Mouse (Mus musculus) embryo, embryonic 11.5 days (tissue): ENCODE data around the gene Gm5089.
"Not testable (repeated sequence)": the region's sequence is repeated elsewhere in the genome, so short reads cannot be mapped to it uniquely, and the experiment has no call there.

Experiments used
- DNase-seq: peaks from one replicate; pipeline ENCODE4 v3.0.0-alpha.2; 2012; ENCODE audit warnings: low read depth, low spot score

Gm5089 gene

GRCm38 (mm10) chr14:122463734-122464341 is 12.9 kb upstream of the Gm5089 start:
- not testable (repeated sequence) for DNase-seq

DNA sequence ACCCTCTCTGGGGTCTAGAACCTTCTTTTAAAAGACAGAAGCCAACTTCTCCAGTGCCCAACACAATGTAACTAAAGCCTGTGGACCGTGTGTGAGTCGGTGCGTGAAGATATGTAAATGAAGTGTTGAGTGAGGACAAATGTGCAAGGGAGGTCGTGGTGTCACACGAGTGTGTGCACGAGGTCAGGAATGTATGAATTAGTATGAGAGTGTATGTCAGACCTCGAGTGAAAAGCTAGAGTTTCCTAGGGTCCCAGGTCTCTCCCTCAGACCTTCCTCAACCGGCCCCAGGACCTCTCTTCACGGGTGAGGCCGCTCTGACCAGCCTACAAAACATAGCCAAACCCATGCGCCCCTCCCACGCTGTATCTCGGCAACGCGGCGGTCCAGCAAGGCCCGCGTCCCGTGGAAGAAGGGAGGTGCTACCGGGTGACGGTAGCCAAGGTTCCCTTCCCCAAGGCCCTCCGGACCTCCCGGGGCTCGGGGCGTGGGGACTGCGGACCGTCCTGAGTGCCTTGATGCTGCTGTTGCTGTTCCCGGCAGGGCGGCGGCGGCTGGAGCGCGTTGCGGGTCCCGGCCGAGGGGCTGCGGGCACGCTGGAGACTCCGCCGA is 12.3 kb upstream of the Gm5089 start:
- no peak for DNase-seq

GRCm38 (mm10) chr14:122462689-122463079 is 11.8 kb upstream of the Gm5089 start:
- DNase-seq = no peak

GRCm38 (mm10) chr14:122461966-122462365 is 11.1 kb upstream of the Gm5089 start:
- no peak for DNase-seq

DNA sequence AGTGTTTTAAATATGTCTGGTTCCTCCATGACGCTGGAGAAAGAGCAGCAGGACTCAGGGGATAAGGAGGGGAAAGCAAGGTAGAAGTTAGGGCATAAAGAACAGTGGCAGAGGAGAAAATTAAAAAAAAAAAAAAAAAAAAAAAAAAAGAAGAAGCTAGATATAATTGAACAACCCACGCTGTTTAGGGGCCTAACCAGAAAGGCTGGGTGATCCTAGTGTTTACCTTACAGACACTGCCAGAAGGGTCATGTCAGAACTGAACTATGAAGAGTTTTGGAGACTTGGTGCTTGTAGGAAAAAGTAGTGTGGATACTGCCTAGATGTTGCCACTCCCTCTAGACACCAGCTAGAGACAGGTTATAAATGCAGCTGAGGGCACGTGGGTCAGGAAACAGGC is 10.6 kb upstream of the Gm5089 start:
- no peak for DNase-seq

DNA sequence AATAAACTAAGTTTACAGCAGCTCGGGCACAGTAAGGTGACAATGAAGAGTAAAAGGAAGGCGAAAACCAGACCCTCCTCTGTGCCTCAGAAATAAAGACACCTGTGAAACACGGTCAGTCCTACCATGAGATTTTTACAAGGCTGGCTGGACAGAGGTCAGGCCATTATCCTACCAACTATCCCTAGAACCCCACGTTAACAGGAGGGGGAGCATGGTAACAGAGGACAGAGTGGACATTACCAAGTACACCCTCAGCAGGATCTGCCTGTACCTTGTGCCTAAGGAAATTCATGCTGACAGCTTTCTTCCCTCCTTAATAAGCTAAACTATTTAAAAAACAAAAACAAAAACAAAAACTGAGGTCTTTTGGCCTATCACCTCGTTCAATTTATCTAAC is 9.3 kb upstream of the Gm5089 start:
- DNase-seq = no peak

- no peak for DNase-seq
These were observed 8.9 kb upstream of the Gm5089 start for GRCm38 (mm10) chr14:122459776-122460175.

GRCm38 (mm10) chr14:122459332-122459731 is 8.4 kb upstream of the Gm5089 start:
- DNase-seq = not testable (repeated sequence)

- DNase-seq = no peak
These were observed 4.6 kb upstream of the Gm5089 start for GRCm38 (mm10) chr14:122455562-122455958.

- DNase-seq = no peak
These were observed 4.1 kb upstream of the Gm5089 start for GRCm38 (mm10) chr14:122454901-122455561.

DNA sequence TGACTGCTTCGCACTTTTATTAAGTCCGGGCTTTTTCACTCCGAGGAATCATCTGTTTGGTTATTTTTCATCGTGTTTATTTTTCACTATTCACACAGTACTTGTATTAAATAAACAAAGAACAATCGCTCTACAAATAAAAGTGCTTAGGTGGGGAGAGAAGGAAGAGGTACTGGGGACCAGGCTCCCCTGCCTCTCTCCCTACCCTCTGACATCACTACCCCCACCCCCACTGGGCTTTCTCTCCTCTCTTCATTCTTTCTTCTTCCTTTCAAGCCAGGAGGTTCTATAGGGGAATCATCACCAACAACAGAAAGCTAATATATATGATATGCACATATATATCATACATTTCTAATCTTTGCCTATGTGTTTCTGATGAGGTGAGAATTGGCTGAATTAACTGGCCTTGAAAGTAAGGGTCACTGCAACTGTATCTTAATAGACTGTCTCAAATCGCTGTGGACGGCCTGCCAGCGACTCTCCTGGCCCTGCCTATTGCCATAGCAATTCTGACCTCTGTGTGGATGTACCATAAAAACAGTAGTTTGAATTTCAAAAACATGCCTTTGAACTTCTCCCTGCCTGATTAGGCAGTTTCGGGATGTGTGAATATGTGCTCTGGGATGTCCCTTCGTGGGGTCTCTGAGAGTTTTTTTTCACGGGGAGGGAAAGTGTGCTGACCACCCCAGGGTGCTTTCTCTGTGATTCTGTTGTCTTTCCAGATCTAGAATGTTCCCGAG is 3.3 kb upstream of the Gm5089 start:
- no peak for DNase-seq

- DNase-seq = no peak
These were observed 2.6 kb upstream of the Gm5089 start for GRCm38 (mm10) chr14:122453388-122453995.

GRCm38 (mm10) chr14:122452701-122453387 is 1.9 kb upstream of the Gm5089 start:
- DNase-seq = no peak

DNA sequence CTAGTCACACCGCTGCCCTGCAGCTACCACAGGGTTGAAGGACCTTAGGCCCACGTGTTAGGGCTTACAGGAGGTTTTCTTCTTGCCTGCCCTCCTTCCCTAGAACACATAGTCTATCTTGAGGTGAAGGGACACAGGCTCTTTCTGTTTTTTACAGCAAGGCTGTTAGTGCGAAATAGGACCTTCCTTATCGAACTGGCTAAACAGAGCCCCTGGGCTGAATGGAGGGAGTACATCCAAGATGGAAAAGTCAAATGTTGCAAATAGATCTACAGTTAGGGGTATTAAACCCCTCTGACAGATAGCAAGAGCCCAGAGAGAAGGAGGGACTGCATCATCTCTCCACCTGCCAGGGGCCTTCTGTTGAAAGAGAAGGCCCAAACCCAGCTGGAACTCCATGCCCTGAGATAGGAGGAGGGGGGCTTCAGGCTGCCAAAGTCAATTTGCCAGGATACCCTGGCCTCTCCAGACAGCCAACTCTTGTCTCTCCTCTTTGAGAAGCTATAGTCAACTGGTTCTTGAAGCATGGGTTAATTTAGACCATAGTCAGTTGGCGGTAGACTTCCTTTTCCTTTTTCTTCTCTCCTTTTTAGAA is 733 bp upstream of the Gm5089 start:
- no peak for DNase-seq

- no peak for DNase-seq
These were observed 1.1 kb downstream of the Gm5089 start for GRCm38 (mm10) chr14:122449601-122450495.

DNA sequence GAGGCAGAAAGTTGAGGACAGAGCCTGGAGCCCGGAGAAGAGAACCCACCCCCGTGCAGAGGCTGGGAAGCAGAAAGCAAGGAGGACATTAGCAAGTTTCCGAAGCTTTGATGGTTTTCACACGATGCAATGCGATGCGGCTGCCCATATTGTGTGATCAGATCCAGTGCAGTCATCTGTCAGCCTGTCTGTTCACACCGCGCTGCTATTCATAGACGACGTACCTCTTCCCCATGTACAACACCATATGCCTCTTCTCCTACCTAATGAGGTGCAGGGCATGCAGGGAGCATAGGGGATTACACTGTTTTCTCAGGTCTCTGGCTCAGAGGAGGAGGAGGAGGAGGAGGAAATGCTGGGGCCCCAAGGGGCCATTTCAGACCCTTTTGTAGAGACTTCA is 14.1 kb downstream of the Gm5089 start:
- DNase-seq = no peak

DNA sequence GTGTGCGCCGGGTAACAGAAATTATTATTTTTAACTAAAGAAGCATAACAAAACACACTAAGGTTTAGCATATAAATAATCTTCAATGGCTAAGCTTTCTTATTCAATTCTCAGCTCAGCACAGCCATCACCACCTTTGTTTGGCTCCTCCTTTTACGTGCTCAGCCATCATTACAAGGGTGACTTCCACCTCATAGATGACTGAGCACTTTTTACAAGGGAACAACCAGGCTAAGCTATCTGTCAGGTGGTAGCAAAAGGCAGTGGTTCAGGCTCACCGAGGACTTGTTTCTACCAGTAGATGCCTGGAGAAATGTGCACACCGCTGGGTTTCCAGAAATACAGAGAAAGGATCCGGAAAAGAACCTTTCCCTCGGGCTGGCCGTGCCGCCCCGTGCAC is 16.9 kb downstream of the Gm5089 start:
- DNase-seq = no peak

DNA sequence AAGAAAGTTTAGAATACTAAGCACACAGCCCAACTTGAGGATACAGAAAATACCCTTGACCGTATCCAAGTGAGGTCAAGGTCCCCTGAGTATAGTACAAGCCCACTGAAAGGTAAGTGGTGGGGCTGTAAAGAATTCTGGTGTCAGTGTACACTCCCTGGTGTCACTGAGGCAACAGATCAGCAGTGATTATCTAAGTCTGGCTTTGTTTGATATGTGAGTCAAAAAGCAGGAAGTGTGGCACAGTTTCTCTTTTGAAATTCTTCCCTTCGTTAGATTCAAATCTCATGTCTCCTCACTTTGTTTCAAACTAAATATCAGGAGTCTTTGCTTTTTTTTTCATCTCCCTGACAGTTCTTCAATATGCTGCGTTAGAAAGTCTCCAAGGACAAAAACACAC is 18.4 kb downstream of the Gm5089 start:
- no peak for DNase-seq

DNA sequence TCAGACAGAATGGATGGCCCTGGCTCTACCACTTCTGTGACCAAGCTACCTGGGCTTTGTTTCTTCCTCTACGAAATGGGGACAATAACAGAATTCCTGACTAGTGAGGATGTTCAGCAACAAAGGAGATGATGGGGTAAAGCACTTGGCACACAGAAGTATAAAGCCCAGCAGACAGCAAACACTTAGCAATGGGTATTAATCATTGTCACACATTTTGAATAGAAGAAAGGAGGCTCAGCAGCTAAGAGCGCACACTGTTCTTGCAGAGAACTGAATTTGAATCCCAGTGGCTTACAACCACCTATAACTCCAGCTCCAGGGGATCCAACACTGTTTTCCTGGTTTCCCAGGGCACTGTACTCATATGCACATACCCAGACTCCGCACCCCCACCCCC is 23.3 kb downstream of the Gm5089 start:
- no peak for DNase-seq

GRCm38 (mm10) chr14:122427204-122427560 is 23.7 kb downstream of the Gm5089 start:
- no peak for DNase-seq
